Mouse (Mus musculus) cortical plate, adult 2 months (tissue): ENCODE measurements at regions not wholly inside any gene's neighbourhood (a gene's known extent, or its start where the extent isn't known, plus 50 kb on each side); places are given as distances from the start of the nearest gene placed in this dataset.

ENCODE experiments used
- CTCF ChIP-seq: fragments of 200-500 bp; IDR thresholded peaks from 2 replicates; pipeline ENCODE4 v1.5.1; 2011; ENCODE audit warnings: mild to moderate bottlenecking, control low read depth, low read length; ENCODE audit not compliant: insufficient read depth; ENCODE audit errors: extremely low read depth
- POLR2A ChIP-seq: fragments of 200-500 bp; IDR thresholded peaks from 2 replicates; pipeline ENCODE4 v1.6.1; 2011; ENCODE audit warnings: mild to moderate bottlenecking, low read length, control low read depth; ENCODE audit not compliant: insufficient read depth; ENCODE audit errors: extremely low read depth

GRCm38 (mm10) chr1:73364300-73364683, 348.6 kb upstream of the Tnp1 start:
- no peak for TF ChIP-seq CTCF
- no peak for TF ChIP-seq POLR2A
